Mouse (Mus musculus) CH12.LX (cell line): ENCODE results near the gene Heatr4.

Source experiments
- CTCF ChIP-seq, 2 experiments: IDR thresholded peaks in 1 of 2; conservative IDR thresholded peaks in 1 of 2; 2 replicates each; pipeline ENCODE4 v1.5.1; 2011 to 2012; ENCODE audit warnings: low read depth in 2 of 2, low read length in 2 of 2, improper control_type of control experiment in 1 of 2, inconsistent platforms in 1 of 2, mild to moderate bottlenecking in 1 of 2, moderate library complexity in 1 of 2
- MAZ ChIP-seq: IDR thresholded peaks from 2 replicates; pipeline ENCODE4 v1.6.1; 2012; ENCODE audit warnings: low read depth, mild to moderate bottlenecking, inconsistent platforms, low read length, improper control_type of control experiment, moderate library complexity
- NELFE ChIP-seq: IDR thresholded peaks from 2 replicates; pipeline ENCODE4 v1.6.1; 2011; ENCODE audit warnings: low read depth, low read length, improper control_type of control experiment

DNA sequence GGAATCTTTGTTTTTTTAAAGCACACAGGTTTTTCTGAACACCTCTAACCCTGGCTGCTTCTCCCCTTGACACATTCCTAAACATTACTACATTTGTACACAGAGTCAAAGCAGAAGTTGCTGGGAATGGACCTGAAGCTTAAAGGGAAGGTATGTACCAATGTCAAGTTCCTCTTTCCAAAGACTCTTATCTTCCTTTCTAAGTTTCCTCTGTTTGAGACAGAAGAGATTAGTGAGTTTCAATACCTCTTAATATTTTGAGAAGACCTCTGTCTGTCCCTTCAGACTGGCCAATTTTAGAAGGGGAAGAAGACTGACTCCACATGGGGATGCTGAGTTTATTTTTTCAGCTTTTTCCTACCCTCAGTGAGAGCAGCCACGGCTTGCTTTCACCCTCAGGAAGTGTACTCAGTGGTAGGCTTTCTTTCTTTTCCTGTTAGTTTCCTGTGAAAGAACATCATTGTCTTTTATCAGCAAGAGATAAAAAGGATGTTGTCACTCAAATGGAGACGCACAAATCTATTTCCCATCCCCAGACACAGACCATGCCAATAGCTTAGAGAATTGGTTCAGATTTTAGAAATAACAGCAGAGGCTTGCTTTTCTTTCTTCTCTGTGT, 55.4 kb downstream of the Heatr4 start:
- TF ChIP-seq CTCF (conservative IDR thresholded peaks at IDR 0.05 in 1 of 2, IDR thresholded peaks at IDR 0.05 in 1 of 2; ENCODE audit: low read depth in 2 of 2, low read length in 2 of 2) = no peak
- TF ChIP-seq NELFE = no peak
- TF ChIP-seq MAZ = no peak
